Mouse (Mus musculus) midbrain, embryonic 16.5 days (tissue): Measurements from ENCODE around the gene Slc13a1. TPM values are rescaled to one million over a fixed set of nuclear protein-coding genes. Genes with fewer than 3 reads are reported as not detected.

Experiments
- ATAC-seq: fragments of 200-750 bp; cut with Nextera tagmentation; 2 replicates; pipeline ENCODE4 v1.8.0; 2017; ENCODE audit warnings: moderate TSS enrichment
- H3K27ac ChIP-seq: fragments of 300-500 bp; sonication (generic); 2 replicates; pipeline ENCODE4 v1.5.1; 2014; ENCODE audit warnings: mild to moderate bottlenecking, low read length, mixed read lengths
- H3K27me3 ChIP-seq: fragments of 300-500 bp; sonication (generic); 2 replicates; pipeline ENCODE4 v1.6.1; 2014; ENCODE audit warnings: low read depth, low read length, mixed read lengths; ENCODE audit not compliant: control insufficient read depth, insufficient read depth
- H3K36me3 ChIP-seq: fragments of 300-500 bp; sonication (generic); 2 replicates; pipeline ENCODE4 v1.6.1; 2014; ENCODE audit warnings: mild to moderate bottlenecking, low read length, moderate library complexity, mixed read lengths; ENCODE audit not compliant: control insufficient read depth, insufficient read depth
- H3K4me1 ChIP-seq: fragments of 300-500 bp; sonication (generic); 2 replicates; pipeline ENCODE4 v1.6.1; 2014; ENCODE audit warnings: mild to moderate bottlenecking, low read length, mixed read lengths; ENCODE audit not compliant: control insufficient read depth, insufficient read depth
- H3K4me2 ChIP-seq: fragments of 300-500 bp; sonication (generic); 2 replicates; pipeline ENCODE4 v1.6.1; 2014; ENCODE audit warnings: mild to moderate bottlenecking, low read length, mixed read lengths
- H3K4me3 ChIP-seq: fragments of 300-500 bp; sonication (generic); 2 replicates; pipeline ENCODE4 v1.5.1; 2014; ENCODE audit warnings: low read depth, mild to moderate bottlenecking, low read length, moderate library complexity, mixed read lengths
- H3K9ac ChIP-seq: fragments of 300-500 bp; sonication (generic); 2 replicates; pipeline ENCODE4 v1.6.1; 2014; ENCODE audit warnings: low read depth, low read length, mixed read lengths
- H3K9me3 ChIP-seq: fragments of 300-500 bp; sonication (generic); replicated peaks from 2 replicates; pipeline ENCODE4 v1.6.1; 2014; ENCODE audit warnings: mild to moderate bottlenecking, low read length, mixed read lengths; ENCODE audit not compliant: control insufficient read depth, poor library complexity, severe bottlenecking
- WGBS: fragments of 180-500 bp; shearing (Covaris S2); extraction: QIAGEN DNeasy Blood & Tissue Kit; methylation state at CpG from one replicate; pipeline ENCODE4 v1.1.7; 2014; 5-methylcytosine and 5-hydroxymethylcytosine counted together
- microRNA-seq: library from miRNA; unstranded; fragments of <30 nt; microRNA quantifications from one replicate; pipeline ENCODE4, GENCODE M21; 2017
- polyA plus RNA-seq: library from polyadenylated mRNA; unstranded; fragments of >200 nt; fragmentation: Nextera tagmentation; extraction: Ambion mirVana; gene quantifications from 2 replicates; pipeline ENCODE4 v1.2.1, GENCODE M21; 2015

Slc13a1 gene
- polyA plus RNA-seq, 1 experiment from 2014 or later: 0.06 TPM

DNA sequence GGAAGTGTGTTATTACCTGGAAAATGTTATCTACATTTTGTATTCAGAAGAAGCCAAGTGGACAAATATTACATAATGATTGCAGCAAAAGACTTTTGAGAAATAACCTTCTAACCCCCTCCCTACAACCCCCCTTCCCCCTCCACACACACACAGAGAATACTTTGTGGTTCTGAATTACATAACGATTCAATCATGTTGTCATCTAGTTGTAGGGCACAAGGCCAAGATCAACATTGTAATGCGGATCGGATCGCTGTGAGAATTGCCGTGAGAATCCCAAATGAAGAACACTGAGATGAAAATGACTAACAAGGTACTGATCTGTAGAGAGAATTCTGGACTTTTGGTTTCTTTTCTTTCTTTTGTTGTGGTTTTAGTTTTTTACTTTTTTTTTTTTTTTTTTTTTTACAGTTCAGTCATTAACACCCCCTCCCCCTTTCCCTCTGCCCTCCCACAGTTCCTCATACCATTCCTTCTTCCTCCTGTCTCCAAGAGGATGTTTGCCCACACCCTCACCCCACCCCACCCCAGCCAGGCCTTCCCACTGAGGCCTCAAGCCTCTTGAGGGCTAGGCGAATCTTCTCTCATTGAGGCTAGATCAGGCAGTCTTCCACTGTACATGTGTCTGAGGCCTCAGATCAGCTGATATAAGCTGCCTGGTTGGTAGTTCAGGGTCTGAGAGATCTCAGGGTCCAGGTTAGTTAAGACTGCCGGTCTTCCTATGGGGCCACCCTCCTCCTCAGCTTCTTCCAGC, 120.7 kb downstream of the Slc13a1 start:
- ATAC-seq: no peak
- H3K36me3 ChIP-seq: no peaks in the 10 kb centered on the region
- WGBS: 48% methylated on average over 7 of the region's 7 CpGs

DNA sequence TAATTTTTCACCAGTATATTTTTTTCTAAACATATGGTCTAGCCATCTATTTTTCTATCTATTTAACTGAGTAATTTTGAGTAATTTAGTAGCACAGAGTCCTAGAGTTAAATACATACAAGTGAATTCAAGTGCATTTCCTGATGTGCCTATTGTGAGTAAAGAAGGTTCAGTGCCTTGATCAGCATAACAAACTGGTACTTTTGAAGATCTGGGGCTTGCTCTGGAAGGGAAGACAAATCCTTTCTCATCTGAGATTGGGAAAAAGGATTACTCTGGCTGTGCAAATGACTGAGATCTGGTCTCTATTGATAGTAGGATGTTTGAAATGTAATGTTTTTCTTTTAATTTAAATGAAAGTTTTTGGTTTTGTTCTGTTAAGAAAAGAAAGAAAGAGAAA, 124.4 kb downstream of the Slc13a1 start:
- H3K27me3 ChIP-seq: no peaks in the 10 kb centered on the region
- no peaks in the 10 kb centered on the region for H3K36me3 ChIP-seq
- no peaks in the 10 kb centered on the region for H3K4me1 ChIP-seq
- no peak overlapping the region for H3K27ac ChIP-seq
- no peaks in the 10 kb centered on the region for H3K9me3 ChIP-seq
- no peak overlapping the region for H3K4me3 ChIP-seq
- no peak for ATAC-seq
- H3K4me2 ChIP-seq: no peak overlapping the region
- H3K9ac ChIP-seq: no peak overlapping the region

More for the DNA sequence above, 120.7 kb downstream of the Slc13a1 start:
- Histone ChIP-seq H3K4me3 (no peak overlapping the region), H3K27ac (no peak overlapping the region), H3K9me3 (no peaks in the 10 kb centered on the region), H3K27me3 (no peaks in the 10 kb centered on the region), H3K9ac (no peak overlapping the region), H3K4me1 (no peaks in the 10 kb centered on the region), H3K4me2 (no peak overlapping the region)

Small RNAs within 50 kb of the gene (microRNA-seq; reads per million reads assigned to microRNA genes)
- gene Gm26386: not detected

Other genes with a start within 250 kb of the Slc13a1 start
- gene Tas2r118, start 198.0 kb downstream of the Slc13a1 start, polyA plus RNA-seq: not detected in 2 replicates